Mouse (Mus musculus): ENCODE measurements around the gene Exosc5. TPM values are rescaled to one million over a fixed set of nuclear protein-coding genes. Genes with fewer than 3 reads are reported as not detected.

Exosc5 gene
- total and polyA plus RNA-seq, 3 experiments: 51.4 to 367 (median 71.6) TPM

DNA sequence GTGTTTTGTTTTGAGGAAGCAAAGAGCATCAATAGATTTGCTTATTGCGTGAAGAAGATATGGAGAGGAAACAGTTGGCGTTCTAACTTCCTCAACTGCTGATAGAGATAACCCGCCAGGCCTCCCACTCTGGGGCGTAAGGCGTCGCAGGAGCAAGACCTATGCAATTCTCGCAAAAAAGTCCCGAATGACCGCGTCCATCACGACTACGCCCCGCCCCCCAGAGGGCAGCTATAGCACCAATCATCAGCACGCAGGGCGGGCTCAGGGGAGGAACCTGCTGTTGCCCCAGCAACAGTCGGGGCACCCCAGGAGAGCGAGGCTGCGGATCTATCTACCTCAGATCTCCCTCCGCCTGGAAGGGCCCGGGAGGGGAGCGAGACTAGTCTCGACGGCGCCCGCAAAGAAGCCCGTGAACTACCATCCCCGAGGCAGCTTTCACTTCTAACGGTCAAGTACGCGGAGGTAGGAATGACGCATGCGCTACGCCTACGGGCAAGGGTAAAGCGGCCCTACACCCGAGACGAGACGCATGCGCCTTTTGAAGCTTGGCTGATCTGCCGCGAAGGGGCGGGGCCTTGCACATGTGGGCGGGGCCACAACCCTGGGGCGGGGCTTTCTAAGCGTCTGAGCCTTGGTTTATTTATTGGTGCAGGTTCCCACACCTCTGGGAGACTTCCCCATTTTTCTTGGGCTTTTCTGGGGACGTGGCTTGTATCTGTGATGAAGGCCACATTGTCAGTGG is 21.7 kb downstream of the Exosc5 start, which contains the start of gene B9d2:
B9d2 (plus strand) TSS at position 267 of the 745 bp plus-strand sequence.
- H3K4me3 ChIP-seq (ENCODE audit: low read depth, low read length): peak within 1 kb of the TSS; percentile 77
- peak; percentile 62 for ATAC-seq (ENCODE audit: extremely low read depth, insufficient number of reproducible peaks, low FRiP score, poor library complexity, severe bottlenecking)

DNA sequence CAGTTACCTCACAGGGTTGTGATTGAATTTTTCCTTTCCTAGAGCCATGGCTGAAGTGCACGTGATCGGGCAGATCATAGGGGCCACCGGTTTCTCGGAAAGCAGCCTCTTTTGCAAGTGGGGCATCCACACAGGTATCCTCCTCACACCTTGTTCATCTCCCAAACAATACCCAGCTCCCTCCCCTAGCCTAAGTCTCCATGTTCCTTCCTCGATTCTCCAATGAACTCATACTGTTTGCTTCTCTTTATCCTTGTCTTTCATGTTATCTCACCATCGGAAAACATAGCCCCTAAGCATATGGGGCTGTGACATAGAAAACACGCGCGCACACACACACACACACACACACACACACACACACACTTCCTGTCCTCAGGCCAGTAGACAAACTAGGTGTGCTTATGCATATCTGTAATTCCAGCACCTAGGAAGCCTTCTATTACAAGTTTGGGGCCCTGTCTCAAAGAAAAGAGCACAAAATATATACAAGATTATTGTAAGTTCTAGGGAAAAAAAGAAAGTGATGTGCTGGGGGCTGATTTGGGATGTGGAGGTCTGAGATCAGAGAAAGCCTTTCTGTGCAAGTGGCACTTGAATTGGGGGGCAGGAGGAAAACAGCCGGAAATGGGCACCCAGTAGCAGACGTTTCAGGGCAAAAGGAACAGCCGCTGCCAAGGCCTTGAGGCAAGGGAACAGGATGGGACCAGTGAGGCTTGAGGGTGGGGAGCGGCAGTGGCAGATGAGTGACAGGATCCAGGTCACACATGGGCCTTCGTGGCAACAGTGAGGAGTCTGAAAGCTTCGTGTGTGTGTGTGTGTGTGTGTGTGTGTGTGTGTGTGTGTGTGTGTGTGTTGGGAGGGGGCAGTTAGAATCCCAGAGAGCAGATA is 22.6 kb downstream of the Exosc5 start:
- H3K9me3 ChIP-seq (replicated peaks): no peaks in the 10 kb centered on the region
- ATAC-seq (ENCODE audit: extremely low read depth, insufficient number of reproducible peaks, low FRiP score, poor library complexity, severe bottlenecking) (no peak), DNase-seq (ENCODE audit: low spot score) (no peak)
- H3K27me3 ChIP-seq (ENCODE audit: insufficient read depth, low read length): no peaks in the 10 kb centered on the region
- H3K4me1 ChIP-seq (ENCODE audit: insufficient read depth, low read depth, low read length): peaks cover 81% of the 10 kb centered on the region
- peak overlapping the region; percentile 77 for H3K4me3 ChIP-seq (ENCODE audit: low read depth, low read length)
- TF ChIP-seq TAL1 (conservative IDR thresholded peaks at IDR 0.05; ENCODE audit: low read depth, low read length) (no peak), POLR2AphosphoS5 (IDR thresholded peaks at IDR 0.05; ENCODE audit: insufficient replicate concordance, low read depth, low read length) (no peak), CTCF (IDR thresholded peaks at IDR 0.05; ENCODE audit: low read depth, low read length) (no peak)
- peaks cover 43% of the 10 kb centered on the region for H3K36me3 ChIP-seq (replicated peaks)

More for the DNA sequence above, 21.7 kb downstream of the Exosc5 start, which contains the start of gene B9d2:
- TF ChIP-seq TAL1 (conservative IDR thresholded peaks at IDR 0.05; ENCODE audit: low read depth, low read length): peak; percentile 83
- TF ChIP-seq POLR2AphosphoS5 (IDR thresholded peaks at IDR 0.05; ENCODE audit: insufficient replicate concordance, low read depth, low read length): no peak
- no peaks in the 10 kb centered on the region for H3K9me3 ChIP-seq (replicated peaks)
- no peaks in the 10 kb centered on the region for H3K27me3 ChIP-seq (ENCODE audit: insufficient read depth, low read length)
- peaks cover 73% of the 10 kb centered on the region for H3K4me1 ChIP-seq (ENCODE audit: insufficient read depth, low read depth, low read length)
- DNase-seq (ENCODE audit: low spot score): peak; percentile 85
- peaks cover 36% of the 10 kb centered on the region for H3K36me3 ChIP-seq (replicated peaks)

GRCm38 (mm10) chr7:25683474-25684180 is 24.7 kb downstream of the Exosc5 start:
- DNase-seq (ENCODE audit: low spot score) (peak; percentile 80), ATAC-seq (ENCODE audit: extremely low read depth, insufficient number of reproducible peaks, low FRiP score, poor library complexity, severe bottlenecking) (peak; percentile 66)
- Histone ChIP-seq H3K9me3 (replicated peaks) (no peaks in the 10 kb centered on the region), H3K4me1 (ENCODE audit: insufficient read depth, low read depth, low read length) (peaks cover 70% of the 10 kb centered on the region), H3K36me3 (replicated peaks) (peaks cover 44% of the 10 kb centered on the region), H3K27me3 (ENCODE audit: insufficient read depth, low read length) (no peaks in the 10 kb centered on the region), H3K4me3 (ENCODE audit: low read depth, low read length) (peak overlapping the region; percentile 64)
- TF ChIP-seq TAL1 (conservative IDR thresholded peaks at IDR 0.05; ENCODE audit: low read depth, low read length) (no peak; the same call in 1 of the 2 replicates), POLR2AphosphoS5 (IDR thresholded peaks at IDR 0.05; ENCODE audit: insufficient replicate concordance, low read depth, low read length) (peak; percentile 19; the same call in 1 of the 2 replicates)

DNA sequence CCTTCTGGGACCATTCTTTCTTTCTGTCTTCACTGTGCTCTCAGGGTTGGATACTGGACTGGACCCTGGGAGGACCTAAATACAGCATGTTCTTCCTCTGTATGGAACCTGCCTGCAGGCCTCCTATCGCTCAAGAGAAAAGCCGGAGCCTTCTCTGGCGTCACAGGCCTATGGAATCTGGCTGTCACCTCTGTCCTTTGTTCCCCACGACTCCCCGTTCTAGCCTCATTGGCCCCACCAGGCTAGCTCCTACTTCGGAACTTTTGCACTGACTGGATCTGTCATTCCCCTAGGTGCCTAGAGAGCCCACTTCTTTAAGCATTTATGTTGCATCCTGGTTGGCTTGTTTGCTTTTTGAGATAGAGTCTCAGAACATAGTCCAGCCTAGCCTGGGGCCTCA is 25.7 kb downstream of the Exosc5 start:
- Histone ChIP-seq H3K4me1 (ENCODE audit: insufficient read depth, low read depth, low read length) (peaks cover 62% of the 10 kb centered on the region), H3K4me3 (ENCODE audit: low read depth, low read length) (no peak overlapping the region; the same call in 1 of the 2 replicates), H3K36me3 (replicated peaks) (peaks cover 54% of the 10 kb centered on the region), H3K27me3 (ENCODE audit: insufficient read depth, low read length) (no peaks in the 10 kb centered on the region), H3K9me3 (replicated peaks) (no peaks in the 10 kb centered on the region)
- TF ChIP-seq TAL1 (conservative IDR thresholded peaks at IDR 0.05; ENCODE audit: low read depth, low read length): no peak
- no peak for TF ChIP-seq CTCF (IDR thresholded peaks at IDR 0.05; ENCODE audit: low read depth, low read length)
- no peak for TF ChIP-seq POLR2AphosphoS5 (IDR thresholded peaks at IDR 0.05; ENCODE audit: insufficient replicate concordance, low read depth, low read length)
- TF ChIP-seq GATA2 (IDR thresholded peaks at IDR 0.05; ENCODE audit: borderline replicate concordance, low read depth, low read length): no peak
- TF ChIP-seq GATA1 (IDR thresholded peaks at IDR 0.05; ENCODE audit: borderline replicate concordance, low read length): no peak
- no peak for DNase-seq (ENCODE audit: low spot score)
- no peak for ATAC-seq (ENCODE audit: extremely low read depth, insufficient number of reproducible peaks, low FRiP score, poor library complexity, severe bottlenecking)

GRCm38 (mm10) chr7:25685926-25686470 is 27.0 kb downstream of the Exosc5 start:
- Histone ChIP-seq H3K9me3 (replicated peaks) (no peaks in the 10 kb centered on the region), H3K4me1 (ENCODE audit: insufficient read depth, low read depth, low read length) (peaks cover 70% of the 10 kb centered on the region), H3K27me3 (ENCODE audit: insufficient read depth, low read length) (no peaks in the 10 kb centered on the region), H3K36me3 (replicated peaks) (peaks cover 65% of the 10 kb centered on the region), H3K4me3 (ENCODE audit: low read depth, low read length) (peak overlapping the region; percentile 95)
- no peak for TF ChIP-seq GATA1 (IDR thresholded peaks at IDR 0.05; ENCODE audit: borderline replicate concordance, low read length)
- TF ChIP-seq POLR2AphosphoS5 (IDR thresholded peaks at IDR 0.05; ENCODE audit: insufficient replicate concordance, low read depth, low read length): peak; percentile 65; the same call in 1 of the 2 replicates
- ATAC-seq (ENCODE audit: extremely low read depth, insufficient number of reproducible peaks, low FRiP score, poor library complexity, severe bottlenecking): no peak
- no peak for DNase-seq (ENCODE audit: low spot score)

Data from G1E (cell line).